Mouse (Mus musculus) adipocyte (in vitro differentiated cells): Measurements from ENCODE around the gene Samhd1.
A peak's percentile ranks its signal among the peaks of the same experiment; 100 is the strongest.

Source experiments
- DNase-seq: peaks from one replicate; pipeline ENCODE4 v3.0.0-alpha.2; 2016; ENCODE audit warnings: low spot score

Gene Samhd1

GRCm38 (mm10) chr2:157099532-157100318 lies 35.3 kb downstream of the Samhd1 start:
- DNase-seq = peak; percentile 59

- DNase-seq = peak; percentile 89
These were observed 39.9 kb downstream of the Samhd1 start for GRCm38 (mm10) chr2:157095005-157095755.

- no peak for DNase-seq
These were observed 43.0 kb downstream of the Samhd1 start for GRCm38 (mm10) chr2:157092024-157092423.

GRCm38 (mm10) chr2:157087536-157088317 lies 47.3 kb downstream of the Samhd1 start:
- DNase-seq = no peak

- DNase-seq = no peak
These were observed 48.3 kb downstream of the Samhd1 start, which contains the start of gene Tldc2 for GRCm38 (mm10) chr2:157086796-157087195. TSS of gene Tldc2 (plus strand) at chr2:157087055.

- DNase-seq = no peak
These were observed 50.1 kb downstream of the Samhd1 start for GRCm38 (mm10) chr2:157084831-157085585.

GRCm38 (mm10) chr2:157081960-157082359 lies 53.1 kb downstream of the Samhd1 start:
- no peak for DNase-seq

- DNase-seq = no peak
These were observed 53.7 kb downstream of the Samhd1 start for GRCm38 (mm10) chr2:157081331-157081730.

- DNase-seq = no peak
These were observed 55.3 kb downstream of the Samhd1 start for GRCm38 (mm10) chr2:157079701-157080180.

- peak; percentile 60 for DNase-seq
These were observed 56.0 kb downstream of the Samhd1 start, which contains the start of gene Soga1 for GRCm38 (mm10) chr2:157078793-157079700. TSS of gene Soga1 (minus strand) at chr2:157079254.

GRCm38 (mm10) chr2:157078059-157078792 lies 56.8 kb downstream of the Samhd1 start:
- DNase-seq = no peak

GRCm38 (mm10) chr2:157077641-157078058 lies 57.4 kb downstream of the Samhd1 start:
- DNase-seq = peak; percentile 98

GRCm38 (mm10) chr2:157077160-157077559 lies 57.9 kb downstream of the Samhd1 start:
- peak; percentile 87 for DNase-seq

GRCm38 (mm10) chr2:157076585-157076984 lies 58.5 kb downstream of the Samhd1 start:
- DNase-seq = no peak

- peak; percentile 73 for DNase-seq
These were observed 59.4 kb downstream of the Samhd1 start for GRCm38 (mm10) chr2:157075685-157076084.

GRCm38 (mm10) chr2:157075226-157075625 lies 59.8 kb downstream of the Samhd1 start:
- DNase-seq = no peak

GRCm38 (mm10) chr2:157074772-157075171 lies 60.3 kb downstream of the Samhd1 start:
- no peak for DNase-seq

GRCm38 (mm10) chr2:157074186-157074724 lies 60.8 kb downstream of the Samhd1 start:
- DNase-seq = peak; percentile 52

GRCm38 (mm10) chr2:157073378-157074052 lies 61.5 kb downstream of the Samhd1 start:
- DNase-seq = no peak
